Mouse (Mus musculus) embryonic fibroblast, embryonic 13.5 days (primary cell): ENCODE data around the gene Parp9.

Experiments
- CTCF ChIP-seq: IDR thresholded peaks from 2 replicates; pipeline ENCODE4 v1.5.1; 2011; ENCODE audit warnings: mild to moderate bottlenecking, control low read depth, low read length, moderate library complexity, borderline replicate concordance; ENCODE audit not compliant: insufficient read depth
- POLR2A ChIP-seq: IDR thresholded peaks from 2 replicates; pipeline ENCODE4 v1.6.1; 2011; ENCODE audit warnings: low read depth, mild to moderate bottlenecking, control low read depth, low read length, moderate library complexity

GRCm38 (mm10) chr16:35905355-35905754 is 32.9 kb upstream of the Parp9 start:
- TF ChIP-seq POLR2A (no peak), CTCF (no peak)
